Mouse (Mus musculus) ES-E14 (cell line): ENCODE results near the gene Abcc3.

Experiments used
- CHD2 ChIP-seq: IDR thresholded peaks from 2 replicates; pipeline ENCODE4 v1.6.1; 2014; ENCODE audit warnings: mild to moderate bottlenecking, low read depth, low read length, inconsistent platforms
- HCFC1 ChIP-seq: IDR thresholded peaks from 2 replicates; pipeline ENCODE4 v1.6.1; 2012; ENCODE audit warnings: low read length, inconsistent platforms, borderline replicate concordance; ENCODE audit not compliant: insufficient read depth
- ZNF384 ChIP-seq: IDR thresholded peaks from 2 replicates; pipeline ENCODE4 v1.6.1; 2012; ENCODE audit warnings: low read depth, low read length, inconsistent platforms

GRCm38 (mm10) chr11:94320969-94321930, 71.5 kb downstream of the Abcc3 start:
- TF ChIP-seq ZNF384 = no peak
- no peak for TF ChIP-seq HCFC1
- 0 out of 2 replicates have a peak, but pooled peaks have one; percentile 22 for TF ChIP-seq CHD2
